Mouse (Mus musculus) kidney, postnatal 25 days (tissue): Measurements from ENCODE around the gene Tnpo2.

Source experiments
- DNase-seq, 2 experiments: peaks; one replicate each; pipeline ENCODE4 v3.0.0; 2021; ENCODE audit warnings: mixed read lengths in 2 of 2

Gene Tnpo2

DNA sequence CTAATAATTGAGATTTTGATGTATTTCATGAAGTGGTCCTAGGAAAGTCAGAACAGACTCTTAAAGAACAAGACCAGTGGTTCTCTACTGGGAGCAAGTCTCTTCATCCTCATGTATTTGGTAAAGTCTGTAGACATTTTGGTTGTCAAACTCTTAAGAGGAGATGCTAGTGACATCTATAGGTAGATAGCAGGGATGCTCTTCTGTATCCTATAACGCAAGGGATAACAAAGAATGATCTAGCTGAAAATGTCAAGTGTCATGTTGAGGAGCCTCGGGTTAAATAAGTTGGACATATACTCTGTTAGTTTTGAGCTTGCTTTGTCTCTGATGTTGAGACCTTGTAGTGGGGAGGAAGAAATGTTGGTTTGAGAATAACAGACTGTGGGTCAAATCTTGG lies 8.8 kb upstream of the Tnpo2 start:
- no peak for DNase-seq

DNA sequence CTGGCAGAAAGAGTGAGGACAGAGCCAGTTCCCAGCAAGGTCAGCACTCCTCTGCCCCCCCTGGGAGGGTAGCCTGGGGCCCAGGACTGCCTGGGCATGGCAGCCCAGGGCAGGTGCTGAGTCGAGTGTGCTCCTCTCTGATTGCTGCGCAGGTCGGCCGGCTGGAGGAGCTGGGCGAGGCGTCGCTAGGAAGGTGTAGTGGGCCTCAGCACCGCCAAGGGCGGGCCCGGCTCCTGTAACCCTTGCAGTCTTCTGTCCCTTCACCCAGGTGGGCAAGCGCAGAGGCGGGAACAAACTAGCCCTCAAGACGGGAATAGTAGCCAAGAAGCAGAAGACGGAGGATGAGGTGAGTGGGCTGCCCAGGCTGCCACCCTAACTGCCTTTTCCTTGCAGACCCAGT lies 7.4 kb upstream of the Tnpo2 start:
- DNase-seq, result peak in 1 of 2 experiments; percentile 46

DNA sequence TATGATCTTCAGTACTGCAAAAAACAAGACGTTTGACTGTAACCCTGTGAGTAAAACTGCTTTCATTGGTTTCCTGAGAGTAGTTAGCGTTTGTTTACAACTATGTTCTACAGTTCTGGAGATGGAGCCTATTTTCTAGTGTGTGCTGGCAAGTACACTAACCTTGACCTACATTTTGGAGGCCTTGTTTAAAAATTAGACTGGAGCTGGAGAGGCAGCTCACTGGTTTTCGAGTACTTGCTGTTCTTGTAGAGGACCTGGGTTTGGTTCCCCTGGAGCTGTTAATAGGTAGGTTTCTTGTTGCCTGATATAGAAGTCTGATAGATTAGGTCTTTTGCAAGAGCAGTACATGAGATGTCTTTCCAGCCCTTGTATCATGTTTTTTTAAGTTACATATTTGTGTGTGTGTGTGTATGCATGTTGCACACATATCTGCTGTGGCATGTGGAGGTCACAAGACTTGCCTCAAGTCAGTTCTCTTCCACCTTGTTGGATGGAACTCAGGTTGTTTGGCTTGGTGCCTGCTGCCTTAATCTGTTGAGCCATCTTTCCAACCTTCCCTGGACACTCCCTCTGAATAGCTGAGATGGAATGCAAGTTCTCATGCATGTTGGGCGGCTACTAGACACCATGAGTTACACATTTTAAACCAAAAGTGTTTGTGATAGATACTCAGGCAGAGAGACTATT lies 3.9 kb upstream of the Tnpo2 start:
- DNase-seq, result peak; percentile 69 to 75

DNA sequence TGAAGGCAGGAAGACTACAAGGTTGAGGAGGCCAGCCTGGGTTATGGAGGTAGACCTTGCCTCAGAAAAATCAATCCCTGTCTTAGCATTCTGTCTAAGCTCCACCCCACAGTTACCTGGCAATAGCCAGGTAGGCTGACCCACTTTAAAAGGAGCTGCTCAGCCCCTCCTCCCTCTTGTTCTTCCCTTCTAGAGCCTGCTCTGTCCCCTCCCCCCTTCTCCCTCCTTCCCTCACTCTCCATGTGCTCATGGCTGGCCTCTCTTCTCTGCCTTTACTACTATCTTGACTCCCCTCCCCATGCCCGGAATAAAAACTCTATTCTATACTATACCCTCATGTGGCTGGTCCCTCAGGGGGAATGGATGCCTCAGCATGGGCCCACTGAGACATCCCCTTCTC lies 2.8 kb upstream of the Tnpo2 start:
- peak; percentile 40 to 58 for DNase-seq

DNA sequence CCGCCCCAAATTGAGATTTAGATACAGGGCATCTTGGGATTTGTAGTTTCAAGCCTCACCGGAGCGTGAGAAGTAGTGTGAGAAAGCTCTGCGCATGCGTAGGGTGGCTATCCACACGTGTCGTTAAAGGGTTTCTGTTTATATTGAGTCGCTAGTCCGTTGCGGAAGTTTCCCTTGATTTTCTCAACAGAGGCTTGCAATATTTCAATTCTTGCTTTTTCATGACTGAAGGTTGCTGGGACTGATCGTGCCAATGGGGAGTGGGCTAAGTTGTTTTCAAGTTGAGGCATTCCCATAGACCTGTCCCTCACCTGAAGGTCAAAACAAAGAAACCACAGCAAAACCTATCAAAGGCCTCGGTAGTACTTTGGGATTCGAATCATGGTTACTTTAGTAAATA lies 2.0 kb upstream of the Tnpo2 start:
- peak; percentile 89 to 91 for DNase-seq

DNA sequence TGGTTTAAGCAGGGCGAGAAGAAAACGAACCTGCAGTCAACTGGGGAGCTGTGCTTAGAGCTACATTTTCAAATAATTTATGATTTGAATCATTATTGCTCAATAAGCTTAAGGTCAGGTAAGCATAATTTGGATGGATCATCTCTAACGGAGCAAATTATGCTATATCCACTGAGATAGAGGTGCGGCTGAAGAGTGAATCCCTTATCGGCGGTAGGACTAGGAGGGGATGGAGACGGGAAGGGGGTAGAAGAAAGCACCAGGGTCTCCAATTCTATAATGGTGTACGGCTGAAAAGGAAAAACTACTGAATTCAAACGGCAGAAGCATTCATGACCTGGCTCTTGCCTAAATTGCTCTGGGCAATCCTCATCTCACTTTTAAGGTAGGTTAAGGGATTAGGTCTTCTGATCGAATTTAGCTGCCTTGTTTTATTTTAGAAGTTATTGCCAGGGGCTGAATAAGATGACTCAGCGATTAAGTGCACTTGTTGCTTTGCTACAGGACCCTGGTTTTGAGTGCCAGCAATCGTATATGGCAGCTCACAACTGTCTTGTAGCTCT lies 1.5 kb upstream of the Tnpo2 start:
- no peak for DNase-seq

DNA sequence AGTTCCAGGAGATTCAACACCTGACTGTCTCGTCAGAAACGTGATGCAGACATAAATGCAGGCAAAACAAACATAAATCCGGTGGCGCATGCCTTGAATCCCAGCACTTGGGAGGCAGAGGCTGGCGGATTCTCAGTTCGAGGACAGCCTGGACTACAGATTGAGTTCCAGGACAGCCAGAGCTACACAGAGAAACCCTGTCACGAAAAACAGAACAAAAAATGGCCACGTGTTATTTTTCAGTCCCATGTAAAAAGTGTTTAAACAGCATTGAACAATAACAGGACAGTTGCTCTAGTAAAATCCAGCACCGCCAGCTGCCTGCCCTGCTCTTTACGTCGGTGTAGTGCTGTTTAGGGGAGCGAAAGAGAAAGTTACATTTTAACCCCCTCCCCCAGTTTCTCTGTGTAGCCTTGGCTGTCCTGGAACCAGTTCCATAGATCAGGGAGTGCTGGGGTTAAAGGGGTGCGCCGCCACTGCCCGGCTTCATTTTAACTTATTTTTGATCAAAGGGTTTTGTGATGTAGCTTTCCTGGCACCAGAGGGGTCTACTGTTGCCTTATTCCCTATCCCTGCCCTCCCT lies 896 bp upstream of the Tnpo2 start:
- DNase-seq, result peak; percentile 34 to 44

DNA sequence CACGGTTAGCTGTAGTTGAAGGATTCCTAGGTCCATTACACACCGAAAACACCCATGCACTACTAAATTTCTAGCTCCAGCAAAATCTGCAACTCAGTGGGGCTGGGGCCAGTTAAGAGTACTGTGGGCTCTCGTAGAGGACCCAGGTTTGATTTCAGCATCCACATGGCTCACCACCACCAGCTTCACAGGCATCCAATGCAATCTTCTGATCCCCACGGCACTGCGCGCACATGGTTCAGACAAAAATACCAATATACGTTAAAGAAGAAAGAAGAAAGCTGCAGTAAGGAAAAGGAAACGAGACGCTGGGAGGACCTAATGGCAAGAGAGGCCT lies 366 bp upstream of the Tnpo2 start:
- DNase-seq, result no peak

DNA sequence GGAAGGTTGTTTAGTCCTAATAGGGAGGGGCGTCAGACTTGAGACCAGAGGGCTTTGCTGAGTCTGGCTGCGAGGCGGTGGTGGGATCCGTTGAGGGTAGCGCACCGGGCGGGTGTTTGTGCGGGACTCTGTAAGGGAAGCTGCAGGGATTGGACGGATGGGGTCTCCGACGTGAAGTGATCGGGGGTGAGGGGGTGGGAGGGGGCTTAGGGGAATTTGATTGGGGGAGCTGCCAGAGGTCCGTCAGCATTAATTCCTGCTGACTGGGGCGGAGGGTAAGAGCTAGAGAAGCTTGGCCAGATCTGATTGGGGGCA lies 608 bp downstream of the Tnpo2 start:
- DNase-seq, result no peak

DNA sequence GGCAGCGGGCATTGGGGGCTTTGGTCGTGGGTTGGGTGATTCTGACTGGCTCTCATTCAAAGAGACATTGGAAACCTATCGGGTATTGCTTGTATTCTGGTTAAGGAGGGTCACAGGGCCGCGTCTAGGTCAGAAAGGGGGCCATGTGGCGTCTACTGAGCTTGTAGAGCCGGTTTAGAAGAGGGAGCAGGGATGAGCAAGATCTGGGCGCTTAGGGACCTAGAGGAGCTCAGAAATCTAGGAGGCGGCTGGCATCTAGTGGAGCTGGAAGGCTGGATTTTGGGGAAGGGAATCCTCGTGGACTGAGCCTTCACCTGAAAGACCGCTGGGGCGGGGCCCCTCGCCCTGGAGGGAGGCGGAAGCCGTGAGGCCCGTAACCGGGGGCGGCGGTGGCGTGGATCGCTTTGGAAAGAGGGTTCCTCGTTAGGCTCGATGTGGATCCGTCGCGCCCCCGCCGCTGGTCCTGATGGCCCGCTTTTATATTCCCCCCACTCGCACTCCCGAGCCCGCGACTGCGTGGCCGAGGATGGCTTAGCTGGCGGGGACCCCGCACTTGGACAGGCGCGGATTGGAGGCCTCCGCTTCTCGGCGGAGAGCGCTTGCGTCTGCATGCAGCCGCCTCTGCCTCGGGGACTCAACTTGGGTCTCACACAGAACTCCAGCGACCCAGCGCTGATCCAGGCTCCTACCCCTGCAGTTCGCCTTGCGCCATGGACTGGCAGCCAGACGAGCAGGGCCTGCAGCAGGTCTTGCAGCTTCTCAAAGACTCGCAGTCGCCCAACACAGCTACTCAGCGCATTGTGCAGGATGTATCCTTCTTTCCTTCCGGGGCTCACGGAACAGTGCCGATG lies 1.2 kb downstream of the Tnpo2 start:
- DNase-seq, result peak; percentile 28 to 66

DNA sequence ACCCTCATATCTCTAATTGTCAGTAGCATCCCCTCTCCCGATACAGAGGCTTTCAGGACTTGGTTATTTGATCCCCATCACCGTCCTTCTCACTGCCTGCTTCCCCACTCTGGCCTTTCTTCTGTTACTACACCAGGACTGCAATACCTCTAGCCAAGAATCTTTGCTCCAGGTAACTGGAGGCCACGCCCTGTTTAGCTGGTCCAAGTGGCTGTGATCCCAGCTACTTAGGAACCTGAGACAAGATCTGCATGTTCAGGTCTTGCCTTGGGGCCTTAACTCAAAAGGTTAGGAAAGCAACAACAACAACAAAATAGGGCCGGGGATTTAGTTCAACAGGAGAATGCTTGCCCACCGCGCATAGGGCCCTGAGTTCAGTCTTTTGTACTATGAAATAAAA lies 6.9 kb downstream of the Tnpo2 start:
- DNase-seq, result no peak

DNA sequence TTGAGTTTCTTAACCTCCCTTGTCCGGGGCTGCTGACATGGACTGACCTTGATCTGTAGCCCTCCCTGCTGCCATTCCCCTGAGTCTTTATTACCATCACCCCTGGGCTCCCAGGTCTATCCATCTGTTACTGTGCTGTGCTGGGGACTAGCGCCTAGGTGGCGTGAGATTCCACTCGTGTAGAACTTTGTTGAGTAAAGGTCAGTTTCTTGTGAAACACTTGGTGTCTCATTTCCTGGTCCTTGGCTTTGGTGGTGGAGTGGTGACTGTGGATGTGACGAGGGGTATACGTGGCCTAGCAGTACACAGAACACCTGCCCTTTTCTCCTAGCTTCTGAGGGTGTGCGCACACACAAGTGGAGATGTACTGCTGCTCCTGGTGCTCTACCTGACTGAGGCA lies 20.7 kb downstream of the Tnpo2 start:
- no peak for DNase-seq

DNA sequence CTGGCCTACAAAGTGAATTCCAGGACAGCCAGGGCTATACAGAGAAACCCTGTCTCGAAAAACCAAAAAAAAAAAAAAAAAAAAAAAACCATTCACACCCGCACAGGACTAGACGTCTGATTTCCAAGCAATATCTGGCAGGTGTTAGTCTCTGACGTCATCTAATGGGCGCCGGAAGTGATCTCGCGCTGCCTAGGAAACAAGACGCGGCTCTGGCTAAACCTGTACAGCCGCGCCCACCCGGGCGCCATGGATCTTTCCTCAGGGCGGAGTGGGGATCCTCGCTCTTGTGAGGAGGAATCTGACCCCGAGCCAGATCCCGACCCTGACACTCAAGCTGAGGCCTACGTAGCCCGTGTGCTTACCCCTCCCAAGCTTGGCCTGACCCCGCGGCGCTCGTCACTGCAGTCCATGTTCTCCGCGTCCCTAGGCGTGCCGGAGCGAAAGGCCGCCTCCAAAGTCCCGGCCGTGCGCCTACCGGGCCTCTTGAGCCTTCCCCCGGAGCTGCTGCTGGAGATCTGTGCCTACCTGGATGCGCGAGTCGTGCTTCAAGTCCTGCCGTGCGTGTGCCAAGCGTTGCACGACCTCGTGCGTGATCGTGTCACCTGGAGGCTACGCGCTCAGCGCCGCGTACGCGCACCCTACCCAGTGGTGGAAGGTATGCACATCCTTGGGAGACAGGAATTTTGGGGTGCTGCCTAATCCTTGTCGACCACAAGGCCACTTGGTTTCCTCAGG lies 23.3 kb downstream of the Tnpo2 start, which contains the start of gene Fbxw9:
Fbxw9 (plus strand) TSS at position 177 of the 738 bp plus-strand sequence.
- DNase-seq, result peak; percentile 94 to 95

DNA sequence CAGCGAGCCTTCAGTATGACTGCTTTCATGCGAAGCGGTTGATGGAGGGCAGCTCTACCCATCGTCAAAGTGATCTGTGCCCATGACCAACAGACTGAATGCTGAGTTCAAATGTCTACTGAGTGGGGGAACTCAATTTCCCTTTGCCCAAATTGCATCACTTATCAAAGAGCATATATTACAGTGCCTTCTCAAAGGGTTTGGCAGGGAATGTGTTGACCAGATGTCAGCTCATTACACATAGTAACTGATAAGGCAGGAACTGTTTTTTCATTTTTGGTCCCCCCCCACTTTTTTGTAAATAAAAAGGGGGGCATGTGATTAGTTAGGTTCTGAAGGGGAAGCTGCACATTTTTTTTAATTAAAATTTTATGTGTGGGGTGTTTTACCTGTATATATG lies 25.9 kb downstream of the Tnpo2 start:
- DNase-seq, result no peak

DNA sequence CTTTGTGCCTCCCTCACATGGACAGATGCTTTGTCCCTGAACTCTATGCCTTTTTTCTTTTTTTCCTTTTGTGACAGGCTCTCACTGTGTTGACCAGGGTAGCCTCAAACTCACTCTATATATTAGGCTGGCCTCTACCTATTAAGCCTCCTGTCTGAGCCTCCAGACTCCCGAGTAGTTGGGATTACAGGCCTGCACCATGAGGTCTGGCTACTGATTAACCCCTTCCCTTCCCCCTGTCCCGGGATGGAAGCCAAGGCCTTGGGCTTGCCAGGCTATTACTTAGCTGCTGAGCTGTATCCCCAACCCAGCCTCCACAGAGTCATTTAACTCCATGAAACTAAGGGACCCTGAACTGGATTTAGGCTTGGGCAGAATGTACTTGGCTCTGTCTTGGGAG lies 28.5 kb downstream of the Tnpo2 start:
- peak; percentile 85 to 92 for DNase-seq

DNA sequence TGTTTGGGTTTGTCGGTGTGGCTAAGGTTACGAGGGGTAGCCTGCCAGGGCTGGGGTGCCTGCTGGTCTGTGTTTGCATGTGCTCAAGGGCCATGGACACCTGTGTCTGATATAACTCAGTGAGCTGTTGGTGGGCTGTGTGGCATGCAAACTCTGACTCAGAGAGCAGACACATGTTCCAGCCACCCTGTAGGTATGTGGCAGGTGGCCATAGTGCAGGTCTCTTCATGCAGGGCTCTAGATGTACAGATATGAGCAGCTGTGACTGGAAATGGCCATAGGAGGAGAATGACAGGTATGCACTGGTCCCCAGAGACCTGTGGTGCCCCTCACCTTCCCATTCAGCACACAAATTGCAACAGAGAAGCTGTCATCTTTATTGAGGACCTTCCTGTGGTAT lies 30.4 kb downstream of the Tnpo2 start:
- DNase-seq, result no peak

DNA sequence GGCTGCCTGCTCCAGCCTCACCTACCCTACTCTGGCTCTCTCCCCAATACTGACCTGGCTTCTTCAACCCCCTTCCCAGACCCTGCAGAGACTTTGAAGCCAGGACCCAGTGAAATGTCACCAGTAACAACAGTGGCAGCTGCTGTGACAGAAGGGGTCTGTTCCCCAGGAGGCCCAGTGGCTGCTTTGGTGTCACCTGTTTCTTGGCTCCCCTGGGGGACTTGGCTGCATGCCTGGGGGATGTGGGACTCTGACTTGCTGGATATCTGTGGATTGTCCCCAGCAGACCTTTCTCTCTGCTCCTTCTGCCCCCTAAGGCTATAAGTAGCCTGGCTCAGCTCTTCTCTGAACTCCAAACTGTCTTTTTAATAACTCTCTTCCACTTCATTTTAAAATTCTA lies 31.3 kb downstream of the Tnpo2 start, which contains the start of gene Gm5741:
Gm5741 (minus strand) TSS at position 1 of the 400 bp plus-strand sequence.
- DNase-seq, result no peak

DNA sequence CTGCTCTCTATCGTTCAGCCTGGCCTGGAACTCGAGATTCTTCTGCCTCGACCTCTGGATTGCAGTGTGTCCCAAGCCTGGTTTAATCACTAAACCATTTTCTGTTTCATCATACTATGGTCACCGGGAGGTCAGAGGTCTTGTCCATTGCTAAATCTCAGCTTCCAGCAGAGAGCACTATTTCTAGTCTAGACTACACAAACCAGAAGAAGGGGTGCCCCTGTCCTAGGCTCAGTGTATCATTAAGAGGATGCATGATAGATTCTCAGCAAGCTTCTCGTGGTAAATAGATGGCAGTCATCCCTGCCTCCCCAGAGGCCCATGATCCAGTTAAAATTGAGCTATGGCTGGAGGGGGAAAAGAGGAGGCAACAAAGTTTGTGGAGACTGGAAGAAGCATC lies 34.3 kb downstream of the Tnpo2 start:
- DNase-seq, result peak in 1 of 2 experiments; percentile 46

DNA sequence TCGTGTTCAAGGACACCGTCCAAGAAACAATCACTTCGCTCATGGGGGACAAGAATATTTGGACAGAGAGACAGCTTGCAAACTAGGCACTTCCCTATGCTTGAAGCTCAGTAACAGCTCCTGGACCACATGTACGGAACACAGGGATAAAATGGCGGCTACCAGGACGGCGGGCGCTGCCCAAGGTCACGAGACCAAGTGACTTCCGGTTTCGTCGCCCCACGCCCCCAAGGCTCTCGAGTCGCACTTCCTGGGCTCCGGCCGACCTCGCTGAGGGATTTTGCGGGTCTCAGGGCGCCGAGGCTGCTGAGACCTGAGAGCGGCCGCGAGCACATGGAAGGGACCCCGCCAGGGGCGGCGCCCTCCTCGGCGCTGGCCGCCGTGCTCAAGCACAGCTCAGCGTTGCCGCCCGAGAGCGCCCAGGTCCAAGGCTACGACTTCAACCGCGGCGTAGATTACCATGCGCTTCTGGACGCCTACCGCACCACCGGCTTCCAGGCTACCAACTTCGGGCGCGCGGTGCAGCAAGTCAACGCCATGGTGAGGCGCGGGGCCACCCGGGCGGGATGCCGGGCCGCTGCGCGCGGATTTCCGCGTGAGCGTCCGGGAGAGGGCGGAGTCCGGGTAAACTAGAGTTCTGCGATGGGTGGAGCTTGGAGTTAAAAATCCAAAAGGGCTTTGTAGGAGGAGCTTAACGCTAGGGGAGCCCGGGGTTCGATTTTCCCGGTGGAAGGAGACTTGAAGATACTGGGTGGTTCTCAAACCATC lies 35.0 kb downstream of the Tnpo2 start, which contains the start of gene Dhps:
Dhps (plus strand) TSS at position 244 of the 768 bp plus-strand sequence.
- DNase-seq, result peak; percentile 94 to 95

DNA sequence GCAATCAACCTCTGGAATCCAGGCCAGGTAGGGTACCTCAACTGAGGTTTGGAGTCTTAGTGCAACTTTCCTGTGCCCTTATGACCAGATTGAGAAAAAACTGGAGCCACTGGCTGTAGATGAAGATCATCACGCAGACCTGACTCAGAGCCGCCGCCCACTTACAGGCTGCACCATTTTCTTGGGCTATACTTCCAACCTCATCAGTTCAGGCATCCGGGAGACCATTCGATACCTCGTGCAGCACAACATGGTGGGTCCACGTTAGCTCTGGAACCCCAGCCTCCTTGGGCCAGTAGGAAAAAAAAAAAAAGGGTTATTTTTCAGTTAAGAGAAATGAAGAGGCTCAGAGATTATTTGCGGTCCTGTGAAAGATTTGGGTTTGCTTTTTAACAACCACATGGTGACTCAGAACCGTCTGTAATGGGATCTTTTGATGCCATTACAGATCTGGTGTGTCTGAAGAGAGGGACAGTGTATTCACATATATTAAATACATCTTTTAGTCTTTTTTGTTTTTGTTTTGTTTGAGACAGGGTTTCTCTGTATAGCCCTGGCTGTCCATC lies 35.7 kb downstream of the Tnpo2 start:
- DNase-seq, result no peak

DNA sequence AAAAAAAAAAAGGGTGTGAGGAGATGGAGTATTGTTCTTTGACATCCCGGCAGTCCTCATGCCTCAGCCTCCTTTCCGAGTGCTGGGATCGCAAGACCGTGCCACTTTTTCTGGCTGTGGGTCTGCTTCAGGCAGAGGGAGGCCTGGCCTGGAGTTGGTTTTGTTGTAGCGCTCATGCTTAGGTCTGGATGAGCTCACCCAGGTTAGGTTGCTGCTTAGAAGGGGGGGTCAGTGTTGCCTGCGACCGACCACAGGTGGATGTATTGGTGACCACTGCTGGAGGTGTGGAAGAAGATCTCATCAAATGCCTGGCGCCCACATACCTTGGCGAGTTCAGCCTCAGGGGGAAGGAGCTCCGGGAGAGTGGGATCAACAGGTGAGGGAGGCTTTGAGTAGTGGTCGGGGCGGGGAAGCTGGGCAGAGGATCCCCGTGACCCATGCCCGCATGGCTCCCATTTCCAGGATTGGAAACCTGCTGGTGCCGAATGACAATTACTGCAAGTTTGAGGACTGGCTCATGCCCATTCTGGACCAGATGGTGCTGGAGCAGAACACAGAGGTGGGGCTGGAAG lies 36.4 kb downstream of the Tnpo2 start:
- DNase-seq, result no peak
